Mouse (Mus musculus): ENCODE results near the gene Xrcc5.

DNA sequence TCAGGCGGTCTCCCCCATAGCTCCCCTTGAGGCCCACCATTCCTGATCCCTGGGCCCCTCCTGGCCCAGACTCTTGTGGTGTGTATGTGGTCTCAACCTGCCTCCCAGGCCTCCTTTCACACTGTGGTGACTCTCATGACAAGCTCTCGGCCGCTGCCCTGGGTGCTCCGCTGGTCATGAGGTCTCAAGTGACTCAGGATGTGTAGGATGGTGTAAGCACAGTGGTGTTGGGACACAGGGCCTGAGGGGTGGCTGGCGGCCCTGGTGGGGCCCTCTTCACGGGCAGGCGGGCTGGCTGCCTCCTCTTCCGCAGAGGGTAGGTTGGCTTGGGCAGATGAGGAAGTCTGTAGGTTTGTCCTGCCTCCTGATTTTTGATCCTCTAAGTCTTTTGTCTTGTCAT lies 121.3 kb downstream of the Xrcc5 start:
- no peak for TF ChIP-seq RAD21 (IDR thresholded peaks at IDR 0.05; ENCODE audit: low read depth, low read length)
- no peak for TF ChIP-seq POLR2A (IDR thresholded peaks at IDR 0.05; ENCODE audit: low read depth, low read length)
- TF ChIP-seq UBTF (IDR thresholded peaks at IDR 0.05; ENCODE audit: low read depth, low read length), result no peak
- no peak for TF ChIP-seq SMC3 (IDR thresholded peaks at IDR 0.05; ENCODE audit: low read depth, low read length)
